9 mouse cellular contexts compared by ENCODE assay signal in genomic region chr7:67145748-67146147, GRCm38 (mm10).
DNase-seq lines count a peak whose midpoint lies in the region; ATAC-seq and TF ChIP-seq lines count a peak whose summit lies in the region.
"Had no signal": no experiment of that assay in that cellular context is flagged by ENCODE, and none has a peak within 500 bp of the region (broad histone marks: within the 10 kb centered on the region; RNA-seq: fewer than 3 reads in every experiment).

No protein-coding gene starts in this region.

- H3K4me3 ChIP-seq in embryonic facial prominence, embryonic 12.5 days: no peak overlapping the region
- no peak overlapping the region for H3K4me3 ChIP-seq in embryonic facial prominence, embryonic 10.5 days
- no peak overlapping the region for H3K4me3 ChIP-seq in lung, postnatal 0 days (ENCODE audit: low read depth, low read length)
- H3K4me3 ChIP-seq in embryonic facial prominence, embryonic 15.5 days (replicated peaks): no peak overlapping the region
- H3K4me3 ChIP-seq in stomach, embryonic 14.5 days (ENCODE audit: low read depth, low read length): no peak overlapping the region
- H3K4me3 ChIP-seq: midbrain, embryonic 15.5 days had no signal

- H3K9me3 ChIP-seq in embryonic facial prominence, embryonic 12.5 days: no peaks in the 10 kb centered on the region
- no peaks in the 10 kb centered on the region for H3K9me3 ChIP-seq in embryonic facial prominence, embryonic 10.5 days
- no peaks in the 10 kb centered on the region for H3K9me3 ChIP-seq in lung, postnatal 0 days (ENCODE audit: low read length)
- H3K9me3 ChIP-seq in embryonic facial prominence, embryonic 15.5 days (replicated peaks): no peaks in the 10 kb centered on the region
- no peaks in the 10 kb centered on the region for H3K9me3 ChIP-seq in stomach, embryonic 14.5 days (ENCODE audit: control insufficient read depth, low read depth, low read length)
- H3K9me3 ChIP-seq: midbrain, embryonic 15.5 days had no signal

- H3K27ac ChIP-seq in embryonic facial prominence, embryonic 12.5 days: peak overlapping the region; percentile 68
- H3K27ac ChIP-seq in embryonic facial prominence, embryonic 10.5 days (replicated peaks): no peak overlapping the region
- H3K27ac ChIP-seq in lung, postnatal 0 days (ENCODE audit: low read length): no peak overlapping the region
- H3K27ac ChIP-seq in embryonic facial prominence, embryonic 15.5 days (replicated peaks): peak overlapping the region; percentile 35
- H3K27ac ChIP-seq in stomach, embryonic 14.5 days (ENCODE audit: low read length): peak overlapping the region; percentile 48; the same call in 1 of the 2 replicates
- H3K27ac ChIP-seq: midbrain, embryonic 15.5 days had no signal

- no peaks in the 10 kb centered on the region for H3K27me3 ChIP-seq in embryonic facial prominence, embryonic 12.5 days
- no peaks in the 10 kb centered on the region for H3K27me3 ChIP-seq in embryonic facial prominence, embryonic 10.5 days (replicated peaks; ENCODE audit: low read depth, poor library complexity, severe bottlenecking)
- no peaks in the 10 kb centered on the region for H3K27me3 ChIP-seq in lung, postnatal 0 days (replicated peaks; ENCODE audit: insufficient read depth, low read length)
- H3K27me3 ChIP-seq in embryonic facial prominence, embryonic 15.5 days: no peaks in the 10 kb centered on the region
- no peaks in the 10 kb centered on the region for H3K27me3 ChIP-seq in stomach, embryonic 14.5 days (ENCODE audit: control insufficient read depth, insufficient read depth, low read length)
- H3K27me3 ChIP-seq: midbrain, embryonic 15.5 days had no signal

- TF ChIP-seq EP300 in lung, postnatal 0 days (IDR thresholded peaks at IDR 0.05): no peak

- H3K4me2 ChIP-seq in embryonic facial prominence, embryonic 12.5 days (replicated peaks): no peak overlapping the region
- no peak overlapping the region for H3K4me2 ChIP-seq in lung, postnatal 0 days (replicated peaks; ENCODE audit: low read depth, low read length)
- no peak overlapping the region for H3K4me2 ChIP-seq in embryonic facial prominence, embryonic 15.5 days (replicated peaks)
- no peak overlapping the region for H3K4me2 ChIP-seq in stomach, embryonic 14.5 days (replicated peaks; ENCODE audit: low read depth, low read length)
- H3K4me2 ChIP-seq: midbrain, embryonic 15.5 days had no signal

- DNase-seq in embryonic facial prominence, embryonic 10.5 days (ENCODE audit: low spot score): no peak
- DNase-seq in lung, postnatal 0 days (ENCODE audit: low spot score): peak; percentile 49
- no peak for DNase-seq in lung, adult 18-20 months
- no peak for DNase-seq in frontal cortex, postnatal 10 days (ENCODE audit: low spot score in 2 of 2)

- WGBS in embryonic facial prominence, embryonic 12.5 days: 59% methylated on average over 7 of the region's 7 CpGs
- 80% methylated on average over 7 of the region's 7 CpGs for WGBS in embryonic facial prominence, embryonic 10.5 days
- WGBS in lung, postnatal 0 days: 40% methylated on average over 7 of the region's 7 CpGs
- 31% methylated on average over 7 of the region's 7 CpGs for WGBS in embryonic facial prominence, embryonic 15.5 days
- WGBS in stomach, embryonic 14.5 days: 49% methylated on average over 7 of the region's 7 CpGs

- TF ChIP-seq CTCF in lung, postnatal 0 days (IDR thresholded peaks at IDR 0.05): no peak

- 0 out of 2 replicates have a peak, but pooled peaks cover 3% of the 10 kb centered on the region for H3K36me3 ChIP-seq in embryonic facial prominence, embryonic 12.5 days
- H3K36me3 ChIP-seq in embryonic facial prominence, embryonic 10.5 days (replicated peaks): no peaks in the 10 kb centered on the region
- H3K36me3 ChIP-seq in lung, postnatal 0 days (ENCODE audit: insufficient read depth, low read length): no peaks in the 10 kb centered on the region
- H3K36me3 ChIP-seq in embryonic facial prominence, embryonic 15.5 days: 0 out of 2 replicates have a peak, but pooled peaks cover 6% of the 10 kb centered on the region
- H3K36me3 ChIP-seq in stomach, embryonic 14.5 days (ENCODE audit: control insufficient read depth, insufficient read depth, low read length): no peaks in the 10 kb centered on the region
- H3K36me3 ChIP-seq: midbrain, embryonic 15.5 days had no signal

- H3K4me1 ChIP-seq in embryonic facial prominence, embryonic 12.5 days: peaks cover 20% of the 10 kb centered on the region; the same call in 1 of the 2 replicates
- peaks cover 24% of the 10 kb centered on the region for H3K4me1 ChIP-seq in embryonic facial prominence, embryonic 10.5 days
- no peaks in the 10 kb centered on the region for H3K4me1 ChIP-seq in lung, postnatal 0 days (ENCODE audit: insufficient read depth, low read depth, low read length)
- H3K4me1 ChIP-seq in embryonic facial prominence, embryonic 15.5 days: peaks cover 18% of the 10 kb centered on the region
- H3K4me1 ChIP-seq in stomach, embryonic 14.5 days (ENCODE audit: control insufficient read depth, insufficient read depth, low read length): peaks cover 11% of the 10 kb centered on the region; the same call in 1 of the 2 replicates

- no peak for ATAC-seq in embryonic facial prominence, embryonic 12.5 days (ENCODE audit: insufficient number of reproducible peaks, insufficient read depth, low FRiP score, low TSS enrichment)
- ATAC-seq in lung, postnatal 0 days: no peak
- peak; percentile 55; the same call in 1 of the 2 replicates for ATAC-seq in embryonic facial prominence, embryonic 15.5 days (ENCODE audit: insufficient number of reproducible peaks, low FRiP score, low TSS enrichment, low read depth)
- no peak for ATAC-seq in stomach, embryonic 14.5 days (ENCODE audit: insufficient number of reproducible peaks, insufficient read depth, low FRiP score, low read depth)
- ATAC-seq in cerebellum, adult (ENCODE audit: insufficient number of reproducible peaks, low FRiP score, low TSS enrichment): no peak
- ATAC-seq: midbrain, embryonic 15.5 days had no signal

- no peak overlapping the region for H3K9ac ChIP-seq in embryonic facial prominence, embryonic 12.5 days
- H3K9ac ChIP-seq in lung, postnatal 0 days (replicated peaks; ENCODE audit: low read depth): no peak overlapping the region
- no peak overlapping the region for H3K9ac ChIP-seq in embryonic facial prominence, embryonic 15.5 days
- no peak overlapping the region for H3K9ac ChIP-seq in stomach, embryonic 14.5 days (replicated peaks; ENCODE audit: low read depth, low read length)
- H3K9ac ChIP-seq: midbrain, embryonic 15.5 days had no signal

Comparison
In these comparisons a context has a peak if more than half of its experiments do, and no peak if none do; other contexts are left out.
1. H3K27ac ChIP-seq: peak in embryonic facial prominence, embryonic 12.5 days (single experiment), embryonic facial prominence, embryonic 15.5 days (single experiment) and stomach, embryonic 14.5 days (single experiment); none in embryonic facial prominence, embryonic 10.5 days (single experiment) and lung, postnatal 0 days (single experiment).